Mouse (Mus musculus): ENCODE measurements around the gene Hist1h2ao.
"Not testable (repeated sequence)": the region's sequence is repeated elsewhere in the genome, so short reads cannot be mapped to it uniquely, and the experiment has no call there.

DNA sequence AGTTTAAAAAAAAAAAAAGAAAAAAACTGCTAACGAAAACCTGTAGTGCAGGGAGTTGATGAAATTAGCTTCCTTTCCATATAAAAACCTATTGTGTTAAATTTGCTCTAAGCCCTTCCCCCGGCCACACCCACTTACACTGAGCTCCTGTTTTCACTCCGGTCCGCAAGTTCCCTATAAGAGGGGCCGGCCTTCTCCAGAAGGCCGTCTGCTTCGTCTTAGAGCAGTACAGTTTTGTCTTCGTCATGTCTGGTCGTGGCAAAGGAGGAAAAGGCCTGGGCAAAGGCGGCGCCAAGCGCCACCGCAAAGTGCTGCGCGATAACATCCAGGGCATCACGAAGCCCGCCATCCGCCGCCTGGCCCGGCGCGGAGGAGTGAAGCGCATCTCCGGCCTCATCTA is 1.3 kb downstream of the Hist1h2ao start, which contains the start of gene Hist1h4m:
- not testable (repeated sequence) for TF ChIP-seq CTCF (conservative IDR thresholded peaks at IDR 0.05; ENCODE audit: low read length); POU5F1 (IDR thresholded peaks at IDR 0.05; ENCODE audit: borderline replicate concordance, low read length); NANOG (IDR thresholded peaks at IDR 0.05; ENCODE audit: borderline replicate concordance, low read length)
